Mouse (Mus musculus) hindbrain, embryonic 11.5 days (tissue): ENCODE data around the gene Naa25. TPM values are rescaled to one million over a fixed set of nuclear protein-coding genes. Genes with fewer than 3 reads are reported as not detected.

Source experiments
- polyA plus RNA-seq: library from polyadenylated mRNA; unstranded; fragments of >200 nt; fragmentation: Nextera tagmentation; extraction: Ambion mirVana; gene quantifications from 2 replicates; pipeline ENCODE4 v1.2.1, GENCODE M21; 2014

Gene Naa25
- polyA plus RNA-seq, 1 experiment from 2014 or later: 48.9 TPM

Other genes with a start within 250 kb of the Naa25 start
- gene Ptpn11, start 206.5 kb upstream of the Naa25 start, polyA plus RNA-seq: 25.0 and 32.4 TPM in 2 replicates
- 619 and 657 TPM in 2 replicates for gene Rpl6, start 193.5 kb upstream of the Naa25 start, polyA plus RNA-seq
- 11.6 and 15.5 TPM in 2 replicates for gene Hectd4, start 177.7 kb upstream of the Naa25 start, polyA plus RNA-seq
- 76.7 and 84.7 TPM in 2 replicates for gene Trafd1, start 12.3 kb upstream of the Naa25 start, polyA plus RNA-seq
- 0.85 and 1.1 TPM in 2 replicates for gene Tmem116, start 54.0 kb downstream of the Naa25 start, polyA plus RNA-seq
- gene Erp29, start 54.6 kb downstream of the Naa25 start, polyA plus RNA-seq: 111 and 113 TPM in 2 replicates
- not detected in 2 replicates for gene Adam1b, start 105.5 kb downstream of the Naa25 start, polyA plus RNA-seq
- gene Adam1a, start 147.5 kb downstream of the Naa25 start, polyA plus RNA-seq: 2.1 and 3.8 TPM in 2 replicates
- not detected in 2 replicates for gene Gm42878, start 147.5 kb downstream of the Naa25 start, polyA plus RNA-seq
- gene Mapkapk5, start 148.0 kb downstream of the Naa25 start, polyA plus RNA-seq: 61.8 and 66.5 TPM in 2 replicates
- gene Aldh2, start 195.9 kb downstream of the Naa25 start, polyA plus RNA-seq: 36.0 and 63.3 TPM in 2 replicates
- 1.8 and 2.8 TPM in 2 replicates for gene Acad12, start 221.0 kb downstream of the Naa25 start, polyA plus RNA-seq